Mouse (Mus musculus): Measurements from ENCODE around the gene Ikbip. TPM values are rescaled to one million over a fixed set of nuclear protein-coding genes. Genes with fewer than 3 reads are reported as not detected.

The Ikbip gene
- polyA plus RNA-seq, 1 experiment from 2014 or later: 42.1 TPM

DNA sequence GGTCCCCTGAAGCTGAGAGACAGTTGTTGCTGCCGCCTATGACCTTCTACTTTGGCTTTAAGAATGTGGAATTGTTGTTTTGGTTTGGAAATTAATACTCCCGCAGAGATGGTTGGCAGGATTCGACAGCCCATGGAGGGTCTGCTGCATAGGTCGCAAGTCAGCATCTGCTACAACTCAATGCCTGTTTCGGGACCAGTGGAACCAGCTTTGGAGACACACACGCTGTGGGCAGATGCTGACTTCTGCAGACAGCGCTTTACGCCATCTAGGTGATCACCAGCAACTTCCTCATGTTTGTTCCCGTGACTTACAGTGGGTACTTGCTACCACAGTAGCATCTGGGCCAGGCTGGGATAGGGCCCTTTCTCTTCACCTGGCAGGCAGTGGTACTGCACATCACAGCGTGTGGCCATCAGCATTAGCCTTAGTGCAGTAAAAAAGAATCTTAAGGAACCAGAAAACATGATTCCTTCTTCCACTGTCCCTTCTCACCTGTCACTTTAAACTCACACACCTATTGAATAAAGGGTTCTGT, 60.0 kb downstream of the Ikbip start:
- WGBS: 66% methylated on average over 10 of the region's 10 CpGs
- H3K27me3 ChIP-seq (ENCODE audit: control insufficient read depth, insufficient read depth, low read depth, low read length): no peaks in the 10 kb centered on the region
- no peak for ATAC-seq (ENCODE audit: low read depth)

DNA sequence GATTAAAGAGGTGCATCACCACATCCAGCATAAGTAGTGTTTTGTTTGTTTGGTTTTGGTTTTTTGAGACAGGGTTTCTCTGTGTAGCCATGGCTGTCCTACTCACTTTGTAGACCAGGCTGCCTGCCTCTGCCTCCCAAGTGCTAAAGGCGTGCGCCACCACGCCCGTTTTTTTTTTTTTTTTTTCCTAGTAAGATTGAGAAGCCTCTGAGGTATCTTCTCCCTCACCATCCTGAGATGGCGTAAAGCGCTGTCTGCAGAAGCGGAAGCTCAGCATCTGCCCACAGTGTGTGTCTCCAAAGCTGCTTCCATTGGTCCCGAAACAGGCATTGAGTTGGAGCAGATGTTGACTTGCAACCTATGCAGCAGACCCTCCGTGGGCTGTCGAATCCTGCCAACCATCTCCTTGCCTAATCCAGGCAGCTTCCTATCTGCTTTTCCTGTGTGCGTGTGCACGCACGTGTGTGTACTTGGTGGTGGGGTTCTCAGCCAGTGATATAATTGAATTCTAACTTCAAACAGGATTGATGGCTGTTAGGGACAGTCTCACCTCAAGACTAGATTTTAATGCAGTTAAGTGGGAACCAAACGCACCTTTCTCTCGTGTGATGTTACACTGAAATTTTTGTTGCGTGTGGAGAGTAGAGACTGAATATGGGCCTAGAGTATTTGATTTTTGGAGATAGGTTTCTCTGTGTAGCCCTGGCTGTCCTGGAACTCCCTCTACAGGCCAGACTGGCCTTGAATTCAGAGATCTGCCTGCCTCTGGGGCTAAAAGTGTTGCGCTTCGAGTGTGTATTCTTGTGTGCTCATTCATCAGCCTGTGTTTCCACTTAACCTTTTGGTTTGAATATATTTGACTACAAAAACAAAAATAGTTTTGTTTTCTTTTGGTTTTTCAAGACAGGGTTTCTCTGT, 60.8 kb downstream of the Ikbip start:
- no peaks in the 10 kb centered on the region for H3K4me1 ChIP-seq (replicated peaks; ENCODE audit: control insufficient read depth, insufficient read depth, low read length)
- H3K27ac ChIP-seq (ENCODE audit: low read length): no peak overlapping the region
- ATAC-seq (ENCODE audit: low read depth): no peak
- H3K36me3 ChIP-seq (ENCODE audit: control insufficient read depth, insufficient read depth, low read length): peaks cover 24% of the 10 kb centered on the region
- no peak overlapping the region for H3K4me2 ChIP-seq (ENCODE audit: low read depth, low read length)
- H3K27me3 ChIP-seq (ENCODE audit: control insufficient read depth, insufficient read depth, low read depth, low read length): no peaks in the 10 kb centered on the region
- 54% methylated on average over 18 of the region's 18 CpGs for WGBS
- no peak overlapping the region for H3K9ac ChIP-seq (ENCODE audit: low read length)
- no peak overlapping the region for H3K4me3 ChIP-seq (ENCODE audit: low read length)
- no peaks in the 10 kb centered on the region for H3K9me3 ChIP-seq (ENCODE audit: control insufficient read depth, low read length)

More for the DNA sequence above, 60.0 kb downstream of the Ikbip start:
- H3K4me3 ChIP-seq (ENCODE audit: low read length): no peak overlapping the region
- H3K4me2 ChIP-seq (ENCODE audit: low read depth, low read length): no peak overlapping the region
- H3K27ac ChIP-seq (ENCODE audit: low read length): no peak overlapping the region
- H3K4me1 ChIP-seq (replicated peaks; ENCODE audit: control insufficient read depth, insufficient read depth, low read length): no peaks in the 10 kb centered on the region
- H3K9ac ChIP-seq (ENCODE audit: low read length): no peak overlapping the region
- H3K36me3 ChIP-seq (ENCODE audit: control insufficient read depth, insufficient read depth, low read length): peaks cover 21% of the 10 kb centered on the region
- H3K9me3 ChIP-seq (ENCODE audit: control insufficient read depth, low read length): no peaks in the 10 kb centered on the region

DNA sequence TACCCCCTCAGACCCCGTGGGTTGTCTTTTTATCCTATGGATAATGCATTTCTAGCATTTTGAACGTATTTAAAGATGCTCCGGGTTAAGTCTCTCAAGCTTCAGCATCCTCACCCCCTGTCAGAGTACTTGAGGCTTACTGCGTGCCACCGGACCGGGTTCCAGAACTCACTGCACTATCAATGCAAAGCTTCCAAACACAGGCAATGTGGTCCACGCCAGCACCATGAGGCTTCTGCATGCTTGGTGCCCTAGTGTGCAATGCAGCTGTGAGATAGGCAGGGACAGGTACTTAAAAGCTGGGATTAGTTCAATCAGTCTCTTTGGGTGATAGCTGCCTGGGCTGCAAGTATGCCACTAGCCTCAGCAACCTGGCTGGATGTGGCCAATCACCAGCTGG, 62.7 kb downstream of the Ikbip start:
- Histone ChIP-seq H3K27ac (ENCODE audit: low read length) (no peak overlapping the region), H3K27me3 (ENCODE audit: control insufficient read depth, insufficient read depth, low read depth, low read length) (no peaks in the 10 kb centered on the region), H3K4me1 (replicated peaks; ENCODE audit: control insufficient read depth, insufficient read depth, low read length) (no peaks in the 10 kb centered on the region), H3K4me2 (ENCODE audit: low read depth, low read length) (no peak overlapping the region), H3K9ac (ENCODE audit: low read length) (no peak overlapping the region), H3K9me3 (ENCODE audit: control insufficient read depth, low read length) (no peaks in the 10 kb centered on the region), H3K36me3 (ENCODE audit: control insufficient read depth, insufficient read depth, low read length) (peaks cover 42% of the 10 kb centered on the region), H3K4me3 (ENCODE audit: low read length) (no peak overlapping the region)
- ATAC-seq (ENCODE audit: low read depth): 0 out of 2 replicates have a peak, but pooled peaks have one; percentile 30
- 97% methylated on average over 7 of the region's 7 CpGs for WGBS

Other genes with a start within 250 kb of the Ikbip start
- gene Apaf1, start 170 bp upstream of the Ikbip start, polyA plus RNA-seq (2015; fragmentation: Nextera tagmentation; extraction: Ambion mirVana): 13.6 and 16.2 TPM in 2 replicates
- 405 and 406 TPM in 2 replicates for gene Slc25a3, start 41.1 kb downstream of the Ikbip start, polyA plus RNA-seq (2015; fragmentation: Nextera tagmentation; extraction: Ambion mirVana)
- gene Tmpo, start 98.4 kb downstream of the Ikbip start, polyA plus RNA-seq (2015; fragmentation: Nextera tagmentation; extraction: Ambion mirVana): 210 and 220 TPM in 2 replicates

All from lung, embryonic 16.5 days (tissue).